Mouse (Mus musculus): ENCODE measurements around the gene Qsox2.

GRCm38 (mm10) chr2:26237290-26237782 lies at the start of gene Qsox2:
- TF ChIP-seq POLR2A (IDR thresholded peaks at IDR 0.05; ENCODE audit: control insufficient read depth, extremely low read depth, insufficient read depth, low read length, poor library complexity) = peak; percentile 57; the same call in 1 of the 2 replicates
- no peak for TF ChIP-seq CTCF (IDR thresholded peaks at IDR 0.05; ENCODE audit: borderline replicate concordance, control insufficient read depth, extremely low read depth, insufficient read depth, low read length, poor library complexity)
